Mouse (Mus musculus) kidney, embryonic 14.5 days (tissue): ENCODE results near the gene Msl2. TPM values are rescaled to one million over a fixed set of nuclear protein-coding genes. Genes with fewer than 3 reads are reported as not detected.
A peak's percentile ranks its signal among the peaks of the same experiment; 100 is the strongest.

ENCODE experiments used
- ATAC-seq: fragments of 200-750 bp; cut with Nextera tagmentation; 2 replicates; pipeline ENCODE4 v1.8.0; 2017; ENCODE audit warnings: moderate number of reproducible peaks, mild to moderate bottlenecking, moderate TSS enrichment, moderate library complexity; ENCODE audit not compliant: low FRiP score, low TSS enrichment
- H3K27ac ChIP-seq: fragments of 300-500 bp; sonication (generic); 2 replicates; pipeline ENCODE4 v1.5.1; 2014; ENCODE audit warnings: low read depth, mild to moderate bottlenecking, low read length, moderate library complexity, mixed read lengths
- H3K27me3 ChIP-seq: fragments of 300-500 bp; sonication (generic); 2 replicates; pipeline ENCODE4 v1.6.1; 2014; ENCODE audit warnings: mild to moderate bottlenecking, low read length; ENCODE audit not compliant: control insufficient read depth, insufficient read depth
- H3K36me3 ChIP-seq: fragments of 300-500 bp; sonication (generic); 2 replicates; pipeline ENCODE4 v1.6.1; 2014; ENCODE audit warnings: low read length, mixed read lengths; ENCODE audit not compliant: control insufficient read depth, insufficient read depth
- H3K4me1 ChIP-seq: fragments of 300-500 bp; sonication (generic); 2 replicates; pipeline ENCODE4 v1.6.1; 2014; ENCODE audit warnings: low read length, mixed read lengths; ENCODE audit not compliant: control insufficient read depth, insufficient read depth
- H3K4me2 ChIP-seq: fragments of 300-500 bp; sonication (generic); replicated peaks from 2 replicates; pipeline ENCODE4 v1.6.1; 2014; ENCODE audit warnings: low read depth, mild to moderate bottlenecking, low read length
- H3K4me3 ChIP-seq: fragments of 300-500 bp; sonication (generic); 2 replicates; pipeline ENCODE4 v1.5.1; 2014; ENCODE audit warnings: mild to moderate bottlenecking, low read length
- H3K9ac ChIP-seq: fragments of 300-500 bp; sonication (generic); 2 replicates; pipeline ENCODE4 v1.6.1; 2014; ENCODE audit warnings: low read depth, mild to moderate bottlenecking, low read length, moderate library complexity
- H3K9me3 ChIP-seq: fragments of 300-500 bp; sonication (generic); 2 replicates; pipeline ENCODE4 v1.6.1; 2016; ENCODE audit warnings: low read length; ENCODE audit not compliant: control insufficient read depth
- WGBS: fragments of 180-500 bp; shearing (Covaris S2); extraction: QIAGEN DNeasy Blood & Tissue Kit; methylation state at CpG from one replicate; pipeline ENCODE4 v1.1.7; 2014; 5-methylcytosine and 5-hydroxymethylcytosine counted together
- polyA plus RNA-seq: library from polyadenylated mRNA; unstranded; fragments of >200 nt; fragmentation: Nextera tagmentation; extraction: Ambion mirVana; gene quantifications from 2 replicates; pipeline ENCODE4 v1.2.1, GENCODE M21; 2014

Gene Msl2
- 9.7 and 11.9 TPM in 2 replicates for polyA plus RNA-seq

DNA sequence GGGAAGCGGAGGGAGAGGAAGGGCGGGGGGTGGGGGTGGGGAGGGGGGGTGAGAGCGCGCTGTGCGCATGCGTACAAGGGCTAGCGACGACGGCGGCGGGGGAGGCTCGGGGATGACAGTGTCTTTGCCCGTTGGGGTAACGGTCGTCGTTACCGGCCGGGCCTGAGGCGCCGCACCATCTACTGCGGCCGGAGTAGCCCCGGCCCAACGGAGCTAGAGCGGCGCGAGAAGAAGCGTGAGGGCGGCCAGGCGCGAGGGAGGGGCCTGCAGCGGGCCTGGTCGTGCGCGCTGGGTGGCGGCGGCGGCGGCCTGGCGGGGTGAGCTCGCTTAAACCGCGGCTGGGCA lies at the start of gene Msl2:
Gene Msl2, plus strand, starts transcription at position 115 of the 345 bp plus-strand sequence.
- Histone ChIP-seq H3K27ac (peak within 1 kb of the TSS; percentile 100), H3K4me2 (peak within 1 kb of the TSS; percentile 83), H3K9me3 (0 out of 2 replicates have a peak, but pooled peaks cover 3% of the 10 kb centered on the region), H3K36me3 (peaks cover 3% of the 10 kb centered on the region; the same call in 1 of the 2 replicates), H3K4me3 (peak within 1 kb of the TSS; percentile 97), H3K9ac (peak within 1 kb of the TSS; percentile 98), H3K27me3 (no peaks in the 10 kb centered on the region), H3K4me1 (peaks cover 14% of the 10 kb centered on the region)
- under 1% methylated on average over 41 of the region's 43 CpGs for WGBS
- ATAC-seq: peak; percentile 76

- Histone ChIP-seq H3K9me3 (no peaks in the 10 kb centered on the region), H3K4me3 (peak overlapping the region; percentile 65), H3K4me2 (peak overlapping the region; percentile 62), H3K36me3 (peaks cover 5% of the 10 kb centered on the region; the same call in 1 of the 2 replicates), H3K4me1 (peaks cover 18% of the 10 kb centered on the region; the same call in 1 of the 2 replicates), H3K27me3 (no peaks in the 10 kb centered on the region), H3K27ac (peak overlapping the region; percentile 91), H3K9ac (peak overlapping the region; percentile 70; the same call in 1 of the 2 replicates)
- 2% methylated on average over 14 of the region's 14 CpGs for WGBS
- no peak for ATAC-seq
Measured at GRCm38 (mm10) chr9:101033761-101034447, 40.0 kb upstream of the Msl2 start.

GRCm38 (mm10) chr9:101034448-101035098 lies 39.3 kb upstream of the Msl2 start, which contains the start of gene Pccb:
Gene Pccb, minus strand, starts transcription at chr9:101034898.
- Histone ChIP-seq H3K9me3 (no peaks in the 10 kb centered on the region), H3K4me2 (peak within 1 kb of the TSS; percentile 62), H3K27me3 (no peaks in the 10 kb centered on the region), H3K4me1 (peaks cover 18% of the 10 kb centered on the region; the same call in 1 of the 2 replicates), H3K27ac (peak within 1 kb of the TSS; percentile 91), H3K4me3 (peak within 1 kb of the TSS; percentile 65), H3K9ac (peak within 1 kb of the TSS; percentile 70), H3K36me3 (0 out of 2 replicates have a peak, but pooled peaks cover 4% of the 10 kb centered on the region)
- WGBS: under 1% methylated on average over 60 of the region's 61 CpGs
- ATAC-seq: peak; percentile 99

GRCm38 (mm10) chr9:101035836-101036596 lies 37.9 kb upstream of the Msl2 start:
- Histone ChIP-seq H3K9me3 (no peaks in the 10 kb centered on the region), H3K4me2 (no peak overlapping the region), H3K27me3 (no peaks in the 10 kb centered on the region), H3K27ac (no peak overlapping the region), H3K36me3 (0 out of 2 replicates have a peak, but pooled peaks cover 4% of the 10 kb centered on the region), H3K4me1 (peaks cover 18% of the 10 kb centered on the region; the same call in 1 of the 2 replicates), H3K4me3 (no peak overlapping the region), H3K9ac (no peak overlapping the region)
- WGBS: 75% methylated on average over 12 of the region's 15 CpGs
- no peak for ATAC-seq

GRCm38 (mm10) chr9:101036876-101037275 lies 37.0 kb upstream of the Msl2 start:
- Histone ChIP-seq H3K9me3 (no peaks in the 10 kb centered on the region), H3K9ac (no peak overlapping the region), H3K27ac (no peak overlapping the region), H3K4me1 (peaks cover 18% of the 10 kb centered on the region; the same call in 1 of the 2 replicates), H3K36me3 (no peaks in the 10 kb centered on the region), H3K4me3 (no peak overlapping the region), H3K4me2 (no peak overlapping the region), H3K27me3 (no peaks in the 10 kb centered on the region)
- 44% methylated on average over 2 of the region's 2 CpGs for WGBS
- ATAC-seq: no peak

DNA sequence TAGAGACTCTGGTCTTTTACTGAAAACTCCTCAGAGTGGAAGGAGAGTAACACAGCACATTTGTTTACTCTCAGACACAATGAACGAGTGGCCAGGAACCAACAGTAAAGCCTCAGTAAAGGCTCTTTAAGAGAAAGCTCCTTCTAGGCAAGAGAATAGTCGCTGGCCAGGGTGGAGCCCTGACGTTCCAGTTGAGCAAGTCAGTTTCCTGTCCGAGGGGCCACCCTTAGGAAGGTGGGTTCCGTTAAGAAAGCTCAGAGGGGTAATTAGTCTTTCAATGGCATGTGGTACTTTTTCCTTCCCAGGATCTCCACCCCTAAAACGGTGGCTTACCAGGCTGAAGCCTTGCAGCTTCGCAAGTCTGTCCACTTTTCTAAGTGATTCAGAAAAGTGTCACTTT lies 36.5 kb upstream of the Msl2 start:
- WGBS: 15% methylated on average over 7 of the region's 7 CpGs
- Histone ChIP-seq H3K4me3 (no peak overlapping the region), H3K9ac (no peak overlapping the region), H3K27ac (no peak overlapping the region), H3K36me3 (no peaks in the 10 kb centered on the region), H3K9me3 (no peaks in the 10 kb centered on the region), H3K27me3 (no peaks in the 10 kb centered on the region), H3K4me1 (peaks cover 18% of the 10 kb centered on the region; the same call in 1 of the 2 replicates), H3K4me2 (peak overlapping the region; percentile 4; the same call in 1 of the 2 replicates)
- no peak for ATAC-seq

- no peak overlapping the region for H3K4me2 ChIP-seq
- H3K9me3 ChIP-seq: no peaks in the 10 kb centered on the region
- no peak for ATAC-seq
- no peak overlapping the region for H3K27ac ChIP-seq
- no peak overlapping the region for H3K4me3 ChIP-seq
- no peaks in the 10 kb centered on the region for H3K27me3 ChIP-seq
- H3K4me1 ChIP-seq: peaks cover 18% of the 10 kb centered on the region; the same call in 1 of the 2 replicates
- 49% methylated on average over 5 of the region's 5 CpGs for WGBS
- no peak overlapping the region for H3K9ac ChIP-seq
- no peaks in the 10 kb centered on the region for H3K36me3 ChIP-seq
Measured at GRCm38 (mm10) chr9:101038634-101039033, 35.3 kb upstream of the Msl2 start.

- 71% methylated on average over 5 of the region's 5 CpGs for WGBS
- Histone ChIP-seq H3K4me3 (no peak overlapping the region), H3K9ac (no peak overlapping the region), H3K27me3 (no peaks in the 10 kb centered on the region), H3K36me3 (no peaks in the 10 kb centered on the region), H3K27ac (no peak overlapping the region), H3K9me3 (no peaks in the 10 kb centered on the region), H3K4me2 (no peak overlapping the region), H3K4me1 (peaks cover 13% of the 10 kb centered on the region; the same call in 1 of the 2 replicates)
- ATAC-seq: no peak
Measured at GRCm38 (mm10) chr9:101041508-101041907, 32.4 kb upstream of the Msl2 start.
